Mouse (Mus musculus) left cerebral cortex, postnatal 10 days (tissue): ENCODE measurements at regions not wholly inside any gene's neighbourhood (a gene's known extent, or its start where the extent isn't known, plus 50 kb on each side); places are given as distances from the start of the nearest gene placed in this dataset.

Source experiments
- DNase-seq, 2 experiments: peaks; one replicate each; pipeline ENCODE4 v3.0.0; 2021 to 2022; ENCODE audit warnings: low spot score in 2 of 2, mixed read lengths in 1 of 2; ENCODE audit errors: extremely low spot score in 1 of 2
- intact Hi-C: fragments of 180-260 bp; cut with DNase I; formaldehyde crosslinking; loops from one replicate; pipeline ENCODE4 v1.15.1; 2025

GRCm38 (mm10) chr2:51276591-51276990, 127.7 kb upstream of the Rnd3 start:
- intact Hi-C loops, result no loop called here
- no peak for DNase-seq

- intact Hi-C loops, result no loop called here
Measured at GRCm38 (mm10) chr2:51273300-51273699, 124.4 kb upstream of the Rnd3 start.

GRCm38 (mm10) chr2:51268532-51268931, 119.6 kb upstream of the Rnd3 start:
- intact Hi-C loops, result no loop called here
- no peak for DNase-seq

More at GRCm38 (mm10) chr2:51273300-51273699, 124.4 kb upstream of the Rnd3 start:
- DNase-seq, result no peak

GRCm38 (mm10) chr2:51267662-51268061, 118.8 kb upstream of the Rnd3 start:
- no peak for DNase-seq
- intact Hi-C loops, result no loop called here

- intact Hi-C loops, result no loop called here
- DNase-seq, result no peak
Measured at GRCm38 (mm10) chr2:51262506-51262905, 113.6 kb upstream of the Rnd3 start.

- no peak for DNase-seq
- intact Hi-C loops, result no loop called here
Measured at GRCm38 (mm10) chr2:51250798-51251197, 101.9 kb upstream of the Rnd3 start.

GRCm38 (mm10) chr2:51241573-51241972, 92.7 kb upstream of the Rnd3 start:
- no peak for DNase-seq
- intact Hi-C loops, result no loop called here

- intact Hi-C loops, result no loop called here
- no peak for DNase-seq
Measured at GRCm38 (mm10) chr2:51240000-51240399, 91.1 kb upstream of the Rnd3 start.

GRCm38 (mm10) chr2:51238992-51239391, 90.1 kb upstream of the Rnd3 start:
- DNase-seq, result no peak
- intact Hi-C loops, result no loop called here

- DNase-seq, result no peak
- intact Hi-C loops, result no loop called here
Measured at GRCm38 (mm10) chr2:51238131-51238931, 89.4 kb upstream of the Rnd3 start.

- no peak for DNase-seq
- intact Hi-C loops, result no loop called here
Measured at GRCm38 (mm10) chr2:51237451-51237850, 88.5 kb upstream of the Rnd3 start.

GRCm38 (mm10) chr2:51236852-51237251, 87.9 kb upstream of the Rnd3 start:
- intact Hi-C loops, result no loop called here

GRCm38 (mm10) chr2:51234427-51234826, 85.5 kb upstream of the Rnd3 start:
- intact Hi-C loops, result no loop called here
- no peak for DNase-seq

More at GRCm38 (mm10) chr2:51236852-51237251, 87.9 kb upstream of the Rnd3 start:
- no peak for DNase-seq

GRCm38 (mm10) chr2:51222851-51223250, 73.9 kb upstream of the Rnd3 start:
- no peak for DNase-seq
- intact Hi-C loops, result no loop called here

- no peak for DNase-seq
- intact Hi-C loops, result no loop called here
Measured at GRCm38 (mm10) chr2:51219714-51220113, 70.8 kb upstream of the Rnd3 start.

- intact Hi-C loops, result no loop called here
- no peak for DNase-seq
Measured at GRCm38 (mm10) chr2:51207150-51208022, 58.5 kb upstream of the Rnd3 start.

GRCm38 (mm10) chr2:51206332-51206731, 57.4 kb upstream of the Rnd3 start:
- intact Hi-C loops, result no loop called here
- no peak for DNase-seq
